Mouse (Mus musculus) v-Abl transformed pro-B cells (cell line): ENCODE results near the gene Ugt1a6b.

Experiments
- in situ Hi-C, 2 experiments: fragments of 400-800 bp; cut with MboI; formaldehyde crosslinking; loops; one replicate each; pipeline ENCODE4 v1.15.1; 2025; ENCODE audit not compliant: unreplicated experiment in 2 of 2

Gene Ugt1a6b

GRCm38 (mm10) chr1:88256886-88257663 is 154.0 kb downstream of the Ugt1a6b start:
- in situ Hi-C loops = no loop called here

- in situ Hi-C loops = no loop called here
Measured at GRCm38 (mm10) chr1:88257681-88258080, 154.6 kb downstream of the Ugt1a6b start.

- in situ Hi-C loops = no loop called here
Measured at GRCm38 (mm10) chr1:88258361-88258760, 155.3 kb downstream of the Ugt1a6b start.

GRCm38 (mm10) chr1:88258881-88259642 is 156.0 kb downstream of the Ugt1a6b start:
- in situ Hi-C loops = no loop called here

- in situ Hi-C loops = no loop called here
Measured at GRCm38 (mm10) chr1:88259643-88260024, 156.6 kb downstream of the Ugt1a6b start.

- in situ Hi-C loops = no loop called here
Measured at GRCm38 (mm10) chr1:88260114-88260513, 157.1 kb downstream of the Ugt1a6b start.

GRCm38 (mm10) chr1:88260604-88261377 is 157.7 kb downstream of the Ugt1a6b start:
- in situ Hi-C loops = no loop called here

- in situ Hi-C loops = no loop called here
Measured at GRCm38 (mm10) chr1:88261706-88262105, 158.7 kb downstream of the Ugt1a6b start.

- in situ Hi-C loops = no loop called here
Measured at GRCm38 (mm10) chr1:88262255-88262654, 159.2 kb downstream of the Ugt1a6b start.

- in situ Hi-C loops = no loop called here
Measured at GRCm38 (mm10) chr1:88262961-88263360, 159.9 kb downstream of the Ugt1a6b start.

GRCm38 (mm10) chr1:88263778-88264177 is 160.7 kb downstream of the Ugt1a6b start:
- in situ Hi-C loops = no loop called here

- in situ Hi-C loops = no loop called here
Measured at GRCm38 (mm10) chr1:88264237-88264868, 161.3 kb downstream of the Ugt1a6b start.

- in situ Hi-C loops = no loop called here
Measured at GRCm38 (mm10) chr1:88264869-88265240, 161.8 kb downstream of the Ugt1a6b start.

GRCm38 (mm10) chr1:88266123-88266522 is 163.1 kb downstream of the Ugt1a6b start:
- in situ Hi-C loops = no loop called here

- in situ Hi-C loops = no loop called here
Measured at GRCm38 (mm10) chr1:88267489-88267888, 164.4 kb downstream of the Ugt1a6b start.

- in situ Hi-C loops = no loop called here
Measured at GRCm38 (mm10) chr1:88268070-88268469, 165.0 kb downstream of the Ugt1a6b start.
